Mouse (Mus musculus): ENCODE data around the gene Mthfr. TPM values are rescaled to one million over a fixed set of nuclear protein-coding genes. Genes with fewer than 3 reads are reported as not detected.
A peak's percentile ranks its signal among the peaks of the same experiment; 100 is the strongest.

Gene Mthfr
- polyA plus RNA-seq, 1 experiment from 2014 or later = 18.7 TPM

- Histone ChIP-seq H3K4me3 (ENCODE audit: low read depth, low read length) (no peak overlapping the region), H3K4me2 (ENCODE audit: low read depth, severe bottlenecking) (no peak overlapping the region), H3K27me3 (ENCODE audit: control insufficient read depth, insufficient read depth, low read length) (no peaks in the 10 kb centered on the region), H3K27ac (replicated peaks; ENCODE audit: low read depth, low read length) (no peak overlapping the region), H3K36me3 (ENCODE audit: control insufficient read depth, insufficient read depth, low read length) (no peaks in the 10 kb centered on the region), H3K4me1 (ENCODE audit: control insufficient read depth, insufficient read depth, low read length) (0 out of 2 replicates have a peak, but pooled peaks cover 2% of the 10 kb centered on the region), H3K9me3 (ENCODE audit: control insufficient read depth, low read length) (no peaks in the 10 kb centered on the region), H3K9ac (ENCODE audit: low read length) (no peak overlapping the region)
- ATAC-seq (ENCODE audit: insufficient number of reproducible peaks, low FRiP score, low TSS enrichment, low read depth) (no peak), DNase-seq (ENCODE audit: low spot score) (no peak)
- 55% methylated on average over 6 of the region's 6 CpGs for WGBS
These were observed 27.0 kb downstream of the Mthfr start for GRCm38 (mm10) chr4:148065702-148066400.

- Histone ChIP-seq H3K36me3 (ENCODE audit: control insufficient read depth, insufficient read depth, low read length) (no peaks in the 10 kb centered on the region), H3K27ac (replicated peaks; ENCODE audit: low read depth, low read length) (no peak overlapping the region), H3K27me3 (ENCODE audit: control insufficient read depth, insufficient read depth, low read length) (no peaks in the 10 kb centered on the region), H3K9me3 (ENCODE audit: control insufficient read depth, low read length) (no peaks in the 10 kb centered on the region), H3K4me3 (ENCODE audit: low read depth, low read length) (no peak overlapping the region), H3K4me1 (ENCODE audit: control insufficient read depth, insufficient read depth, low read length) (0 out of 2 replicates have a peak, but pooled peaks cover 2% of the 10 kb centered on the region), H3K9ac (ENCODE audit: low read length) (no peak overlapping the region), H3K4me2 (ENCODE audit: low read depth, severe bottlenecking) (no peak overlapping the region)
- DNase-seq (ENCODE audit: low spot score) = no peak
- 74% methylated on average over 9 of the region's 9 CpGs for WGBS
- no peak for ATAC-seq (ENCODE audit: insufficient number of reproducible peaks, low FRiP score, low TSS enrichment, low read depth)
These were observed 27.5 kb downstream of the Mthfr start for GRCm38 (mm10) chr4:148066401-148066744.

DNA sequence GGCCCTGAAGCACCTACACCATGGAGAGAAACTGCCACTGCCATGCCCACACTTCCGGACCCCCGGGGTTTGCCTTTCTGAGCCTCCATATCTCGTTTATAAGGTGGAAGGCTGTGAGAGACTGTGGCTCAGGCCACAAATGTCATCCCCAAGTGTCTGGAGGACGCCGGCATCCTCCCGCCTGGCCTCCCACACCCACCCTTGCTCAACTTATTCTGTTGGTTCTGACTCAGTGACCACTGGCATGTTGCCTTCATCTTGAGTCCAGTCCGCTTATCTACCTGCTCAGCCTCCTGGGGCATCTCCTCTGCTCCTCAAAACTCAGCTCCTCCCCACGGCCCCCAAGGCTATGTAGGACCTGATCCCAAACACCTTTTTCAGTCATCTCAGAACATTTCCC, 28.5 kb downstream of the Mthfr start:
- no peak overlapping the region for H3K4me2 ChIP-seq (ENCODE audit: low read depth, severe bottlenecking)
- no peak for DNase-seq (ENCODE audit: low spot score)
- no peak for ATAC-seq (ENCODE audit: insufficient number of reproducible peaks, low FRiP score, low TSS enrichment, low read depth)
- H3K9ac ChIP-seq (ENCODE audit: low read length) = no peak overlapping the region
- H3K36me3 ChIP-seq (ENCODE audit: control insufficient read depth, insufficient read depth, low read length) = no peaks in the 10 kb centered on the region
- no peaks in the 10 kb centered on the region for H3K9me3 ChIP-seq (ENCODE audit: control insufficient read depth, low read length)
- WGBS = 87% methylated on average over 8 of the region's 8 CpGs
- H3K27ac ChIP-seq (replicated peaks; ENCODE audit: low read depth, low read length) = no peak overlapping the region
- H3K27me3 ChIP-seq (ENCODE audit: control insufficient read depth, insufficient read depth, low read length) = no peaks in the 10 kb centered on the region
- 0 out of 2 replicates have a peak, but pooled peaks cover 2% of the 10 kb centered on the region for H3K4me1 ChIP-seq (ENCODE audit: control insufficient read depth, insufficient read depth, low read length)
- H3K4me3 ChIP-seq (ENCODE audit: low read depth, low read length) = no peak overlapping the region

- Histone ChIP-seq H3K9me3 (ENCODE audit: control insufficient read depth, low read length) (no peaks in the 10 kb centered on the region), H3K27ac (replicated peaks; ENCODE audit: low read depth, low read length) (no peak overlapping the region), H3K4me2 (ENCODE audit: low read depth, severe bottlenecking) (no peak overlapping the region), H3K27me3 (ENCODE audit: control insufficient read depth, insufficient read depth, low read length) (no peaks in the 10 kb centered on the region), H3K9ac (ENCODE audit: low read length) (no peak overlapping the region), H3K36me3 (ENCODE audit: control insufficient read depth, insufficient read depth, low read length) (no peaks in the 10 kb centered on the region), H3K4me1 (ENCODE audit: control insufficient read depth, insufficient read depth, low read length) (0 out of 2 replicates have a peak, but pooled peaks cover 2% of the 10 kb centered on the region), H3K4me3 (ENCODE audit: low read depth, low read length) (no peak overlapping the region)
- ATAC-seq (ENCODE audit: insufficient number of reproducible peaks, low FRiP score, low TSS enrichment, low read depth) (no peak), DNase-seq (ENCODE audit: low spot score) (no peak)
- 80% methylated on average over 9 of the region's 9 CpGs for WGBS
These were observed 30.8 kb downstream of the Mthfr start for GRCm38 (mm10) chr4:148069602-148070218.

GRCm38 (mm10) chr4:148071508-148071907, 32.6 kb downstream of the Mthfr start:
- Histone ChIP-seq H3K9me3 (ENCODE audit: control insufficient read depth, low read length) (no peaks in the 10 kb centered on the region), H3K36me3 (ENCODE audit: control insufficient read depth, insufficient read depth, low read length) (no peaks in the 10 kb centered on the region), H3K27me3 (ENCODE audit: control insufficient read depth, insufficient read depth, low read length) (no peaks in the 10 kb centered on the region), H3K9ac (ENCODE audit: low read length) (no peak overlapping the region), H3K4me2 (ENCODE audit: low read depth, severe bottlenecking) (no peak overlapping the region), H3K4me1 (ENCODE audit: control insufficient read depth, insufficient read depth, low read length) (no peaks in the 10 kb centered on the region), H3K27ac (replicated peaks; ENCODE audit: low read depth, low read length) (no peak overlapping the region), H3K4me3 (ENCODE audit: low read depth, low read length) (no peak overlapping the region)
- DNase-seq (ENCODE audit: low spot score) = no peak
- no peak for ATAC-seq (ENCODE audit: insufficient number of reproducible peaks, low FRiP score, low TSS enrichment, low read depth)
- WGBS = 52% methylated on average over 5 of the region's 5 CpGs

GRCm38 (mm10) chr4:148074521-148075189, 35.8 kb downstream of the Mthfr start:
- WGBS = 53% methylated on average over 17 of the region's 17 CpGs
- Histone ChIP-seq H3K36me3 (ENCODE audit: control insufficient read depth, insufficient read depth, low read length) (no peaks in the 10 kb centered on the region), H3K4me1 (ENCODE audit: control insufficient read depth, insufficient read depth, low read length) (no peaks in the 10 kb centered on the region), H3K27me3 (ENCODE audit: control insufficient read depth, insufficient read depth, low read length) (no peaks in the 10 kb centered on the region), H3K4me3 (ENCODE audit: low read depth, low read length) (no peak overlapping the region), H3K4me2 (ENCODE audit: low read depth, severe bottlenecking) (peak overlapping the region; percentile 41), H3K9me3 (ENCODE audit: control insufficient read depth, low read length) (no peaks in the 10 kb centered on the region), H3K9ac (ENCODE audit: low read length) (peak overlapping the region; percentile 3; the same call in 1 of the 2 replicates), H3K27ac (replicated peaks; ENCODE audit: low read depth, low read length) (no peak overlapping the region)
- ATAC-seq (ENCODE audit: insufficient number of reproducible peaks, low FRiP score, low TSS enrichment, low read depth) (no peak), DNase-seq (ENCODE audit: low spot score) (no peak)

GRCm38 (mm10) chr4:148075259-148075658, 36.4 kb downstream of the Mthfr start:
- Histone ChIP-seq H3K9me3 (ENCODE audit: control insufficient read depth, low read length) (no peaks in the 10 kb centered on the region), H3K9ac (ENCODE audit: low read length) (peak overlapping the region; percentile 3; the same call in 1 of the 2 replicates), H3K4me2 (ENCODE audit: low read depth, severe bottlenecking) (peak overlapping the region; percentile 41), H3K4me1 (ENCODE audit: control insufficient read depth, insufficient read depth, low read length) (no peaks in the 10 kb centered on the region), H3K27ac (replicated peaks; ENCODE audit: low read depth, low read length) (no peak overlapping the region), H3K4me3 (ENCODE audit: low read depth, low read length) (peak overlapping the region; percentile 19; the same call in 1 of the 2 replicates), H3K36me3 (ENCODE audit: control insufficient read depth, insufficient read depth, low read length) (no peaks in the 10 kb centered on the region), H3K27me3 (ENCODE audit: control insufficient read depth, insufficient read depth, low read length) (no peaks in the 10 kb centered on the region)
- ATAC-seq (ENCODE audit: insufficient number of reproducible peaks, low FRiP score, low TSS enrichment, low read depth) (no peak), DNase-seq (ENCODE audit: low spot score) (peak; percentile 76)
- WGBS = 42% methylated on average over 21 of the region's 21 CpGs

GRCm38 (mm10) chr4:148075881-148076280, 37.0 kb downstream of the Mthfr start:
- no peak for ATAC-seq (ENCODE audit: insufficient number of reproducible peaks, low FRiP score, low TSS enrichment, low read depth)

More at GRCm38 (mm10) chr4:148075881-148076280, 37.0 kb downstream of the Mthfr start:
- no peak overlapping the region for H3K4me3 ChIP-seq (ENCODE audit: low read depth, low read length)
- no peak for DNase-seq (ENCODE audit: low spot score)
- H3K4me2 ChIP-seq (ENCODE audit: low read depth, severe bottlenecking) = no peak overlapping the region
- no peaks in the 10 kb centered on the region for H3K4me1 ChIP-seq (ENCODE audit: control insufficient read depth, insufficient read depth, low read length)
- no peaks in the 10 kb centered on the region for H3K9me3 ChIP-seq (ENCODE audit: control insufficient read depth, low read length)
- H3K27ac ChIP-seq (replicated peaks; ENCODE audit: low read depth, low read length) = no peak overlapping the region
- no peaks in the 10 kb centered on the region; the same call in 1 of the 2 replicates for H3K36me3 ChIP-seq (ENCODE audit: control insufficient read depth, insufficient read depth, low read length)
- no peaks in the 10 kb centered on the region for H3K27me3 ChIP-seq (ENCODE audit: control insufficient read depth, insufficient read depth, low read length)
- 92% methylated on average over 6 of the region's 6 CpGs for WGBS
- no peak overlapping the region for H3K9ac ChIP-seq (ENCODE audit: low read length)

Measured in limb, embryonic 11.5 days (tissue).